Mouse (Mus musculus) neural tube, embryonic 14.5 days (tissue): ENCODE data around the gene 1700012B07Rik. TPM values are rescaled to one million over a fixed set of nuclear protein-coding genes. Genes with fewer than 3 reads are reported as not detected.

Experiments
- ATAC-seq: fragments of 200-750 bp; cut with Nextera tagmentation; 2 replicates; pipeline ENCODE4 v1.8.0; 2017; ENCODE audit warnings: low read depth, mild to moderate bottlenecking, moderate TSS enrichment, moderate library complexity
- H3K27ac ChIP-seq: fragments of 300-500 bp; sonication (generic); 2 replicates; pipeline ENCODE4 v1.5.1; 2014; ENCODE audit warnings: low read depth, mild to moderate bottlenecking, control low read depth, low read length, moderate library complexity, mixed read lengths
- H3K27me3 ChIP-seq: fragments of 300-500 bp; sonication (generic); 2 replicates; pipeline ENCODE4 v1.6.1; 2014; ENCODE audit warnings: low read length; ENCODE audit not compliant: control insufficient read depth, insufficient read depth
- H3K36me3 ChIP-seq: fragments of 300-500 bp; sonication (generic); 2 replicates; pipeline ENCODE4 v1.6.1; 2014; ENCODE audit warnings: low read length, mixed read lengths; ENCODE audit not compliant: control insufficient read depth, insufficient read depth
- H3K4me1 ChIP-seq: fragments of 300-500 bp; sonication (generic); 2 replicates; pipeline ENCODE4 v1.6.1; 2014; ENCODE audit warnings: low read length; ENCODE audit not compliant: control insufficient read depth, insufficient read depth
- H3K4me2 ChIP-seq: fragments of 300-500 bp; sonication (generic); 2 replicates; pipeline ENCODE4 v1.6.1; 2014; ENCODE audit warnings: mild to moderate bottlenecking, low read depth, low read length, control low read depth
- H3K4me3 ChIP-seq: fragments of 300-500 bp; sonication (generic); 2 replicates; pipeline ENCODE4 v1.5.1; 2014; ENCODE audit warnings: low read depth, low read length, control low read depth, mixed read lengths
- H3K9ac ChIP-seq: fragments of 300-500 bp; sonication (generic); replicated peaks from 2 replicates; pipeline ENCODE4 v1.6.1; 2014; ENCODE audit warnings: low read depth, mild to moderate bottlenecking, control low read depth, low read length, mixed read lengths
- H3K9me3 ChIP-seq: fragments of 300-500 bp; sonication (generic); 2 replicates; pipeline ENCODE4 v1.6.1; 2016; ENCODE audit warnings: low read length; ENCODE audit not compliant: control insufficient read depth
- WGBS: fragments of 180-500 bp; shearing (Covaris S2); extraction: QIAGEN DNeasy Blood & Tissue Kit; methylation state at CpG from one replicate; pipeline ENCODE4 v1.1.7; 2014; 5-methylcytosine and 5-hydroxymethylcytosine counted together
- polyA plus RNA-seq: library from polyadenylated mRNA; unstranded; fragments of >200 nt; fragmentation: Nextera tagmentation; extraction: Ambion mirVana; gene quantifications from 2 replicates; pipeline ENCODE4 v1.2.1, GENCODE M21; 2014

Gene 1700012B07Rik
- polyA plus RNA-seq: not detected in 2 replicates

- no peaks in the 10 kb centered on the region for H3K36me3 ChIP-seq
- no peak within 1 kb of the TSS for H3K27ac ChIP-seq
- no peaks in the 10 kb centered on the region for H3K27me3 ChIP-seq
- 94% methylated on average over 4 of the region's 4 CpGs for WGBS
- H3K9me3 ChIP-seq: no peaks in the 10 kb centered on the region
- ATAC-seq: no peak
- H3K9ac ChIP-seq: no peak within 1 kb of the TSS
- H3K4me1 ChIP-seq: no peaks in the 10 kb centered on the region
- no peak within 1 kb of the TSS for H3K4me2 ChIP-seq
- H3K4me3 ChIP-seq: no peak within 1 kb of the TSS
Measured at GRCm38 (mm10) chr11:109827946-109828345, at the start of gene 1700012B07Rik. 1700012B07Rik (minus strand) TSS chr11:109828046.

- Histone ChIP-seq H3K36me3 (no peaks in the 10 kb centered on the region), H3K27me3 (no peaks in the 10 kb centered on the region), H3K4me2 (no peak overlapping the region), H3K9me3 (no peaks in the 10 kb centered on the region), H3K4me1 (no peaks in the 10 kb centered on the region), H3K9ac (no peak overlapping the region), H3K4me3 (no peak overlapping the region), H3K27ac (no peak overlapping the region)
- ATAC-seq: no peak
- WGBS: 84% methylated on average over 9 of the region's 9 CpGs
Measured at GRCm38 (mm10) chr11:109876767-109877166, 48.9 kb upstream of the 1700012B07Rik start.

GRCm38 (mm10) chr11:109875834-109876233 is 48.0 kb upstream of the 1700012B07Rik start:
- no peaks in the 10 kb centered on the region for H3K36me3 ChIP-seq
- no peaks in the 10 kb centered on the region for H3K27me3 ChIP-seq
- no peaks in the 10 kb centered on the region for H3K9me3 ChIP-seq
- no peak overlapping the region for H3K9ac ChIP-seq
- no peak for ATAC-seq
- H3K27ac ChIP-seq: no peak overlapping the region
- no peak overlapping the region for H3K4me3 ChIP-seq
- no peaks in the 10 kb centered on the region for H3K4me1 ChIP-seq
- H3K4me2 ChIP-seq: no peak overlapping the region
- WGBS: 53% methylated on average over 3 of the region's 3 CpGs

- Histone ChIP-seq H3K27me3 (no peaks in the 10 kb centered on the region), H3K27ac (no peak overlapping the region), H3K4me2 (no peak overlapping the region), H3K36me3 (no peaks in the 10 kb centered on the region), H3K4me3 (no peak overlapping the region), H3K4me1 (no peaks in the 10 kb centered on the region), H3K9me3 (no peaks in the 10 kb centered on the region), H3K9ac (no peak overlapping the region)
- WGBS: 100% methylated on average over 1 of the region's 1 CpGs
- ATAC-seq: no peak
Measured at GRCm38 (mm10) chr11:109875525-109875802, 47.6 kb upstream of the 1700012B07Rik start.

GRCm38 (mm10) chr11:109874651-109875524 is 47.0 kb upstream of the 1700012B07Rik start:
- no peak for ATAC-seq
- Histone ChIP-seq H3K4me1 (no peaks in the 10 kb centered on the region), H3K9me3 (no peaks in the 10 kb centered on the region), H3K36me3 (no peaks in the 10 kb centered on the region), H3K27ac (no peak overlapping the region), H3K9ac (no peak overlapping the region), H3K27me3 (no peaks in the 10 kb centered on the region), H3K4me2 (no peak overlapping the region), H3K4me3 (no peak overlapping the region)
- WGBS: 73% methylated on average over 11 of the region's 11 CpGs

- no peak overlapping the region for H3K27ac ChIP-seq
- H3K9me3 ChIP-seq: no peaks in the 10 kb centered on the region
- no peaks in the 10 kb centered on the region for H3K27me3 ChIP-seq
- H3K4me3 ChIP-seq: no peak overlapping the region
- no peak overlapping the region for H3K9ac ChIP-seq
- H3K4me1 ChIP-seq: no peaks in the 10 kb centered on the region
- WGBS: 82% methylated on average over 22 of the region's 22 CpGs
- ATAC-seq: no peak
- H3K4me2 ChIP-seq: no peak overlapping the region
- no peaks in the 10 kb centered on the region for H3K36me3 ChIP-seq
Measured at GRCm38 (mm10) chr11:109873852-109874610, 46.2 kb upstream of the 1700012B07Rik start.

GRCm38 (mm10) chr11:109873161-109873775 is 45.4 kb upstream of the 1700012B07Rik start:
- H3K27me3 ChIP-seq: no peaks in the 10 kb centered on the region
- no peaks in the 10 kb centered on the region for H3K9me3 ChIP-seq
- no peak for ATAC-seq
- H3K27ac ChIP-seq: no peak overlapping the region
- H3K4me2 ChIP-seq: no peak overlapping the region
- H3K4me1 ChIP-seq: no peaks in the 10 kb centered on the region
- H3K9ac ChIP-seq: no peak overlapping the region
- 53% methylated on average over 9 of the region's 9 CpGs for WGBS
- no peak overlapping the region for H3K4me3 ChIP-seq
- no peaks in the 10 kb centered on the region for H3K36me3 ChIP-seq

GRCm38 (mm10) chr11:109872674-109873073 is 44.8 kb upstream of the 1700012B07Rik start:
- H3K4me2 ChIP-seq: no peak overlapping the region
- no peak overlapping the region for H3K4me3 ChIP-seq
- no peak overlapping the region for H3K9ac ChIP-seq
- WGBS: 84% methylated on average over 3 of the region's 3 CpGs
- ATAC-seq: no peak
- no peaks in the 10 kb centered on the region for H3K27me3 ChIP-seq
- H3K4me1 ChIP-seq: no peaks in the 10 kb centered on the region
- no peaks in the 10 kb centered on the region for H3K9me3 ChIP-seq
- H3K27ac ChIP-seq: no peak overlapping the region
- H3K36me3 ChIP-seq: no peaks in the 10 kb centered on the region

GRCm38 (mm10) chr11:109872056-109872455 is 44.2 kb upstream of the 1700012B07Rik start:
- ATAC-seq: no peak

More at GRCm38 (mm10) chr11:109872056-109872455, 44.2 kb upstream of the 1700012B07Rik start:
- H3K27ac ChIP-seq: no peak overlapping the region
- H3K27me3 ChIP-seq: no peaks in the 10 kb centered on the region
- H3K36me3 ChIP-seq: no peaks in the 10 kb centered on the region
- no peaks in the 10 kb centered on the region for H3K9me3 ChIP-seq
- H3K4me1 ChIP-seq: no peaks in the 10 kb centered on the region
- no peak overlapping the region for H3K4me3 ChIP-seq
- 87% methylated on average over 10 of the region's 10 CpGs for WGBS
- no peak overlapping the region for H3K4me2 ChIP-seq
- H3K9ac ChIP-seq: no peak overlapping the region
